Mouse (Mus musculus) hindbrain, embryonic 11.5 days (tissue): ENCODE data around the gene Bicdl1. TPM values are rescaled to one million over a fixed set of nuclear protein-coding genes. Genes with fewer than 3 reads are reported as not detected.

Experiments
- ATAC-seq: fragments of 200-750 bp; cut with Nextera tagmentation; 2 replicates; pipeline ENCODE4 v1.8.0; 2017; ENCODE audit warnings: mild to moderate bottlenecking, moderate TSS enrichment, moderate library complexity; ENCODE audit not compliant: low FRiP score
- DNase-seq: peaks from one replicate; pipeline ENCODE4 v3.0.0-alpha.2; 2015; ENCODE audit warnings: low spot score
- H3K27ac ChIP-seq: fragments of 300-500 bp; sonication (generic); 2 replicates; pipeline ENCODE4 v1.5.1; 2014; ENCODE audit warnings: mild to moderate bottlenecking, low read depth, low read length
- H3K27me3 ChIP-seq: fragments of 300-500 bp; sonication (generic); 2 replicates; pipeline ENCODE4 v1.6.1; 2014; ENCODE audit warnings: mild to moderate bottlenecking, low read length, moderate library complexity, mixed read lengths; ENCODE audit not compliant: control insufficient read depth, insufficient read depth
- H3K36me3 ChIP-seq: fragments of 300-500 bp; sonication (generic); 2 replicates; pipeline ENCODE4 v1.6.1; 2014; ENCODE audit warnings: mild to moderate bottlenecking, low read length, moderate library complexity, mixed read lengths; ENCODE audit not compliant: control insufficient read depth, insufficient read depth
- H3K4me1 ChIP-seq: fragments of 300-500 bp; sonication (generic); replicated peaks from 2 replicates; pipeline ENCODE4 v1.6.1; 2014; ENCODE audit warnings: low read length, mixed read lengths; ENCODE audit not compliant: control insufficient read depth, insufficient read depth
- H3K4me2 ChIP-seq: fragments of 300-500 bp; sonication (generic); replicated peaks from 2 replicates; pipeline ENCODE4 v1.6.1; 2014; ENCODE audit warnings: mild to moderate bottlenecking, low read depth, low read length
- H3K4me3 ChIP-seq: fragments of 300-500 bp; sonication (generic); 2 replicates; pipeline ENCODE4 v1.5.1; 2014; ENCODE audit warnings: low read depth, low read length
- H3K9ac ChIP-seq: fragments of 300-500 bp; sonication (generic); 2 replicates; pipeline ENCODE4 v1.6.1; 2014; ENCODE audit warnings: low read depth, low read length
- H3K9me3 ChIP-seq: fragments of 300-500 bp; sonication (generic); 2 replicates; pipeline ENCODE4 v1.6.1; 2016; ENCODE audit warnings: low read length; ENCODE audit not compliant: control insufficient read depth
- WGBS: fragments of 180-500 bp; shearing (Covaris S2); extraction: QIAGEN DNeasy Blood & Tissue Kit; methylation state at CpG from one replicate; pipeline ENCODE4 v1.1.7; 2014; 5-methylcytosine and 5-hydroxymethylcytosine counted together
- polyA plus RNA-seq: library from polyadenylated mRNA; unstranded; fragments of >200 nt; fragmentation: Nextera tagmentation; extraction: Ambion mirVana; gene quantifications from 2 replicates; pipeline ENCODE4 v1.2.1, GENCODE M21; 2014

The Bicdl1 gene
- 12.0 and 15.8 TPM in 2 replicates for polyA plus RNA-seq

DNA sequence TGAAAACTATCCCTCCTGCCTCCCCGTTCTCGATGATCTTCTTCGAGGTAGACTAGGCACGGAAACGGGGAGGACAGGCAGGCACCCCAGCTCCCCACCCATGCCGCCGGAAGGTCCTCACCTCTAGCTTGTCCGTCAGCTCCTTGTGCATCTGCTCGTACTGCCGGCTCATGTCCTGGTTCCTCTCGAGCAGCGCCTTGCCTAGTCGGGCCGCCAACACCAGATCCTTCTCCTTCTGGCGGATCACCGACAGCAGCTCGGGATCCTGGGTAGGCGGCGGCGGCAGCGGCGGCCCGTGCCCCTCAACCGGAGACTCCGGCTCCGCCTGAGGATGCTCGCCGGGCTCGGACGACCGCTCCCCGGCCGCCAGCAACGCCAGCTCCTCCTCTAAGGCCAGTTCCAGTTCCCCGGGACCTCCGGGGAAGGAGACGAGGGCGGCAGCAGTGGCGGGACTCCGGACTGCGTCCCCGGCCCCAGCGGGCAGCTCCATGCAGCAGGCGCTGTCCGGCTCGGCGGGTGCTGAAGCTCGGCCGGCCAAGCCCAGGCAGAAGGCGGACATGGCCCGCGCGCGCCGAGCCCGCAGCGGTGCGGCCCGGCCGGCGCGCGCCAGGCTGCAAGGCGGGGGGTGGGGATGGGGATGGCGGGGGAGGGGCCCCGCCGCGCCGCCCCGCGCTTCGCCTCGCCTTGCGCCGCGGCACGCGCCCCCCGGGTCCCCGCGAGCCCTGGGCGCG lies at the start of gene Bicdl1:
Gene Bicdl1 (minus strand): TSS at position 621 of the 731 bp plus-strand sequence.
- Histone ChIP-seq H3K9ac (peak within 1 kb of the TSS; percentile 71), H3K4me3 (peak within 1 kb of the TSS; percentile 70), H3K36me3 (no peaks in the 10 kb centered on the region), H3K4me2 (peak within 1 kb of the TSS; percentile 98), H3K9me3 (no peaks in the 10 kb centered on the region), H3K27ac (peak within 1 kb of the TSS; percentile 94), H3K27me3 (peaks cover 2% of the 10 kb centered on the region; the same call in 1 of the 2 replicates), H3K4me1 (no peaks in the 10 kb centered on the region)
- ATAC-seq (peak; percentile 44; the same call in 1 of the 2 replicates), DNase-seq (peak; percentile 86)
- under 1% methylated on average over 45 of the region's 83 CpGs for WGBS

- Histone ChIP-seq H3K4me1 (no peaks in the 10 kb centered on the region), H3K36me3 (no peaks in the 10 kb centered on the region), H3K9me3 (no peaks in the 10 kb centered on the region), H3K4me3 (no peak overlapping the region), H3K9ac (no peak overlapping the region), H3K27me3 (no peaks in the 10 kb centered on the region), H3K27ac (no peak overlapping the region), H3K4me2 (no peak overlapping the region)
- ATAC-seq (no peak), DNase-seq (no peak)
- 71% methylated on average over 4 of the region's 4 CpGs for WGBS
These were observed 45.5 kb upstream of the Bicdl1 start for GRCm38 (mm10) chr5:115776911-115777310.

DNA sequence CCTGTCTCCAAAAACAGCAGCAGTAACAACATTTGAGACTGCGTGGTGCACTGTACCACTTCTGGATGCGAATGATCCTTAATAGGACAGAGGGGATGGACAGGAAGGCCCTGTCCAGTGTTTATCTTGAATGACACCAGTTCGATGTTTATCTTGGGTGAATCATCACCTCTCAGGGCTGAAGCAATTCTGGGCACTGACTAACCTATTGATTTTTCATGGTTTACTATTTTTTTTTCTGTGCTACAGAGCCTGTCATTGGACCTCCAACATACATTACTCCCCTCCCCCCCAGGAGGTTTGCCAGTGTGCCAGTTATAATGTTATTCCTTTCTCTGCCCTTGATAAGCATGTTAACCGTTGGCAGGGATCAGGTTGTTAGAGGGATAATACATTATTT lies 43.9 kb upstream of the Bicdl1 start:
- no peak for ATAC-seq
- no peak for DNase-seq
- no peaks in the 10 kb centered on the region for H3K36me3 ChIP-seq
- no peaks in the 10 kb centered on the region for H3K4me1 ChIP-seq
- no peaks in the 10 kb centered on the region for H3K27me3 ChIP-seq
- no peak overlapping the region for H3K9ac ChIP-seq
- no peak overlapping the region for H3K4me3 ChIP-seq
- H3K9me3 ChIP-seq, result no peaks in the 10 kb centered on the region
- WGBS, result 81% methylated on average over 4 of the region's 4 CpGs
- H3K27ac ChIP-seq, result no peak overlapping the region
- no peak overlapping the region for H3K4me2 ChIP-seq

DNA sequence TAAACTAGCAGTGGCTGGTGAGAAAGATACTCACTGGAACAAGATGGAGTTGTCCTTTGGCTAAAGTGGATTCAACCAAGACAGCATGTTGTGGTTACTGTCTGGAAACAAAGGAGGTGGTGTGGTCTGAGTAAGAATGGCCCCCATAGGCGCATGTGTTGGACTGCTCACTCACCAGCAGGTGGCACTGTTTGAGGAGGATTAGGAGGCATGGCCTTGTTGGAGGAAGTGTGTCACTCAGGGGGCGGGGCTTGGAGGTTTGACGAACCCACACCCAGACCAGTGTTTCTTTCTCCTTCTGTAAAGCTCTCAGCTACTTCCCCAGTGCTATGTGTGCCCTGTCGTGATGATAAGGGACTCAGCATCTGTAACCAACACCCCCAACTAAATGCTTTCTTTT lies 38.6 kb upstream of the Bicdl1 start:
- DNase-seq (no peak), ATAC-seq (no peak)
- Histone ChIP-seq H3K4me2 (no peak overlapping the region), H3K27me3 (no peaks in the 10 kb centered on the region), H3K9ac (no peak overlapping the region), H3K27ac (no peak overlapping the region), H3K9me3 (peaks cover 2% of the 10 kb centered on the region; the same call in 1 of the 2 replicates), H3K36me3 (no peaks in the 10 kb centered on the region), H3K4me1 (no peaks in the 10 kb centered on the region), H3K4me3 (no peak overlapping the region)
- 93% methylated on average over 4 of the region's 4 CpGs for WGBS

- Histone ChIP-seq H3K4me1 (no peaks in the 10 kb centered on the region), H3K27me3 (no peaks in the 10 kb centered on the region), H3K4me3 (no peak overlapping the region), H3K27ac (no peak overlapping the region), H3K9ac (no peak overlapping the region), H3K4me2 (no peak overlapping the region), H3K9me3 (peaks cover 2% of the 10 kb centered on the region; the same call in 1 of the 2 replicates), H3K36me3 (no peaks in the 10 kb centered on the region)
- WGBS, result 88% methylated on average over 4 of the region's 4 CpGs
- DNase-seq (no peak), ATAC-seq (no peak)
These were observed 37.7 kb upstream of the Bicdl1 start for GRCm38 (mm10) chr5:115769116-115769515.

- 81% methylated on average over 8 of the region's 8 CpGs for WGBS
These were observed 35.4 kb upstream of the Bicdl1 start for GRCm38 (mm10) chr5:115766821-115767220.

DNA sequence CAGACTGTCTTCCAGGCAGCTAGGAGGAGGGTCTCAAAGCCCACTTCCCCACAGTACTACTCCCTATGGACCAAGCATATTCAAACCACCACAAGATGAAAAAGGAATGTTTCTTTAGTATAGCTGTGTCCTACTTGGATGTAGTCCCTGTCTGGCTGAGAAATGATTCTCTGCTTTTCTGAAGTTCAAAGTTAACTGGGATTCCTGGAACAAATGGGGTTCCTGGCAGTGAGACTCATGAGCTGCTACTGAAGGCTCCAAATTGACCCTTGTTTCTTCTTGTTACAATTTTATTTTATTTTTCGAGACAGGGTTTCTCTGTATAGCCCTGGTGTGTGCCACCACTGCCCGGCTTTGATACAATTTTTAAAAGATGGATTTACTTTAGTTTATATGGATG lies 32.6 kb upstream of the Bicdl1 start:
- DNase-seq, result no peak
- Histone ChIP-seq H3K36me3 (no peaks in the 10 kb centered on the region), H3K27ac (no peak overlapping the region), H3K9ac (no peak overlapping the region), H3K4me2 (no peak overlapping the region), H3K4me1 (no peaks in the 10 kb centered on the region), H3K9me3 (no peaks in the 10 kb centered on the region), H3K27me3 (no peaks in the 10 kb centered on the region), H3K4me3 (no peak overlapping the region)
- no peak for ATAC-seq
- 92% methylated on average over 2 of the region's 2 CpGs for WGBS

More at GRCm38 (mm10) chr5:115766821-115767220, 35.4 kb upstream of the Bicdl1 start:
- Histone ChIP-seq H3K36me3 (no peaks in the 10 kb centered on the region), H3K9ac (no peak overlapping the region), H3K9me3 (peaks cover 2% of the 10 kb centered on the region; the same call in 1 of the 2 replicates), H3K27ac (no peak overlapping the region), H3K4me3 (no peak overlapping the region), H3K4me2 (no peak overlapping the region), H3K27me3 (no peaks in the 10 kb centered on the region), H3K4me1 (no peaks in the 10 kb centered on the region)
- ATAC-seq (no peak), DNase-seq (no peak)

DNA sequence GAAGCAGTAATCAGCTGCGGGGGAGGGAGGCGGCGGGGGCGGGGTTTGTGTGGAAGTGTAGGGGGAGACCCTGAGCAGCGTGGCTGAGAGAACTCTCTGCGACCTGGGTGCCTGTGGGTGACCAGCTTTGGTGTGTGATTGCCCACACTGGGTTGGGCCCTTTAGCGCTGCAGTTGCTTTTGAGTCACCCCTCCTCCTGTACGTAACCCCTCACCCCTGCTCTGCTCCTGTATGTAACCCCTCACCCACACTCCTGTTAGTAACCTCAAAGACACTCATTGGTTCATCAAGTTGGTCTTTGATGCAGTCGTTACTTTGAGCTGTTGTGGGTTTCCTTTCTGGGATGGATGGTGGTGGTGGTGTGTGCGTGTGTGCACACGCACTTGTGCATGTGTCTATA lies 29.5 kb upstream of the Bicdl1 start:
- Histone ChIP-seq H3K9me3 (no peaks in the 10 kb centered on the region), H3K9ac (no peak overlapping the region), H3K4me1 (no peaks in the 10 kb centered on the region), H3K27ac (no peak overlapping the region), H3K36me3 (no peaks in the 10 kb centered on the region), H3K27me3 (no peaks in the 10 kb centered on the region), H3K4me3 (no peak overlapping the region), H3K4me2 (no peak overlapping the region)
- DNase-seq (no peak), ATAC-seq (no peak)
- whole genome bisulfite sequencing, result 72% methylated on average over 11 of the region's 11 CpGs
